Mouse (Mus musculus): Measurements from ENCODE around the gene Zswim4. TPM values are rescaled to one million over a fixed set of nuclear protein-coding genes. Genes with fewer than 3 reads are reported as not detected.

The Zswim4 gene
- polyA plus RNA-seq, 1 experiment: 0.44 TPM

GRCm38 (mm10) chr8:84197922-84198774, 38.7 kb downstream of the Zswim4 start:
- Histone ChIP-seq H3K27me3 (ENCODE audit: control insufficient read depth) (peaks cover 54% of the 10 kb centered on the region), H3K36me3 (ENCODE audit: control insufficient read depth) (no peaks in the 10 kb centered on the region), H3K4me3 (replicated peaks) (peak overlapping the region; percentile 62), H3K4me1 (ENCODE audit: control insufficient read depth) (peaks cover 63% of the 10 kb centered on the region), H3K9me3 (ENCODE audit: control insufficient read depth, low read length) (no peaks in the 10 kb centered on the region)
- TF ChIP-seq TAL1 (IDR thresholded peaks at IDR 0.05; ENCODE audit: low read length): no peak
- no peak for TF ChIP-seq GATA1 (IDR thresholded peaks at IDR 0.05; ENCODE audit: low read length)

- H3K4me3 ChIP-seq (replicated peaks): peak overlapping the region; percentile 62
- peaks cover 3% of the 10 kb centered on the region; the same call in 1 of the 2 replicates for H3K9me3 ChIP-seq (ENCODE audit: control insufficient read depth, low read length)
- no peaks in the 10 kb centered on the region for H3K36me3 ChIP-seq (ENCODE audit: control insufficient read depth)
- TF ChIP-seq TAL1 (IDR thresholded peaks at IDR 0.05; ENCODE audit: low read length): no peak
- TF ChIP-seq GATA1 (IDR thresholded peaks at IDR 0.05; ENCODE audit: low read length): no peak
- H3K4me1 ChIP-seq (ENCODE audit: control insufficient read depth): peaks cover 64% of the 10 kb centered on the region
- peaks cover 54% of the 10 kb centered on the region for H3K27me3 ChIP-seq (ENCODE audit: control insufficient read depth)
Measured at GRCm38 (mm10) chr8:84197141-84197921, 39.5 kb downstream of the Zswim4 start.

- no peak for TF ChIP-seq TAL1 (IDR thresholded peaks at IDR 0.05; ENCODE audit: low read length)
- TF ChIP-seq GATA1 (IDR thresholded peaks at IDR 0.05; ENCODE audit: low read length): no peak
Measured at GRCm38 (mm10) chr8:84194224-84194743, 42.6 kb downstream of the Zswim4 start.

GRCm38 (mm10) chr8:84193566-84193965, 43.3 kb downstream of the Zswim4 start:
- Histone ChIP-seq H3K4me1 (ENCODE audit: control insufficient read depth) (peaks cover 44% of the 10 kb centered on the region), H3K27me3 (ENCODE audit: control insufficient read depth) (peaks cover 31% of the 10 kb centered on the region), H3K9me3 (ENCODE audit: control insufficient read depth, low read length) (peaks cover 3% of the 10 kb centered on the region; the same call in 1 of the 2 replicates), H3K4me3 (replicated peaks) (no peak overlapping the region), H3K36me3 (ENCODE audit: control insufficient read depth) (no peaks in the 10 kb centered on the region)
- TF ChIP-seq TAL1 (IDR thresholded peaks at IDR 0.05; ENCODE audit: low read length) (no peak), GATA1 (IDR thresholded peaks at IDR 0.05; ENCODE audit: low read length) (no peak)

More at GRCm38 (mm10) chr8:84194224-84194743, 42.6 kb downstream of the Zswim4 start:
- Histone ChIP-seq H3K27me3 (ENCODE audit: control insufficient read depth) (peaks cover 29% of the 10 kb centered on the region), H3K9me3 (ENCODE audit: control insufficient read depth, low read length) (peaks cover 3% of the 10 kb centered on the region; the same call in 1 of the 2 replicates), H3K4me1 (ENCODE audit: control insufficient read depth) (peaks cover 48% of the 10 kb centered on the region), H3K4me3 (replicated peaks) (no peak overlapping the region), H3K36me3 (ENCODE audit: control insufficient read depth) (no peaks in the 10 kb centered on the region)

GRCm38 (mm10) chr8:84193161-84193560, 43.7 kb downstream of the Zswim4 start:
- Histone ChIP-seq H3K36me3 (ENCODE audit: control insufficient read depth) (no peaks in the 10 kb centered on the region), H3K27me3 (ENCODE audit: control insufficient read depth) (peaks cover 27% of the 10 kb centered on the region), H3K4me1 (ENCODE audit: control insufficient read depth) (peaks cover 40% of the 10 kb centered on the region), H3K9me3 (ENCODE audit: control insufficient read depth, low read length) (peaks cover 3% of the 10 kb centered on the region; the same call in 1 of the 2 replicates), H3K4me3 (replicated peaks) (no peak overlapping the region)
- TF ChIP-seq GATA1 (IDR thresholded peaks at IDR 0.05; ENCODE audit: low read length) (no peak), TAL1 (IDR thresholded peaks at IDR 0.05; ENCODE audit: low read length) (no peak)

GRCm38 (mm10) chr8:84192555-84192954, 44.3 kb downstream of the Zswim4 start:
- peaks cover 34% of the 10 kb centered on the region for H3K4me1 ChIP-seq (ENCODE audit: control insufficient read depth)
- no peaks in the 10 kb centered on the region for H3K36me3 ChIP-seq (ENCODE audit: control insufficient read depth)
- TF ChIP-seq TAL1 (IDR thresholded peaks at IDR 0.05; ENCODE audit: low read length) (no peak), GATA1 (IDR thresholded peaks at IDR 0.05; ENCODE audit: low read length) (no peak)
- peaks cover 21% of the 10 kb centered on the region for H3K27me3 ChIP-seq (ENCODE audit: control insufficient read depth)
- peak overlapping the region; percentile 64 for H3K4me3 ChIP-seq (replicated peaks)
- peaks cover 3% of the 10 kb centered on the region; the same call in 1 of the 2 replicates for H3K9me3 ChIP-seq (ENCODE audit: control insufficient read depth, low read length)

GRCm38 (mm10) chr8:84192023-84192422, 44.8 kb downstream of the Zswim4 start:
- Histone ChIP-seq H3K27me3 (ENCODE audit: control insufficient read depth) (peaks cover 17% of the 10 kb centered on the region), H3K36me3 (ENCODE audit: control insufficient read depth) (no peaks in the 10 kb centered on the region), H3K4me3 (replicated peaks) (peak overlapping the region; percentile 64), H3K4me1 (ENCODE audit: control insufficient read depth) (peaks cover 35% of the 10 kb centered on the region), H3K9me3 (ENCODE audit: control insufficient read depth, low read length) (peaks cover 3% of the 10 kb centered on the region; the same call in 1 of the 2 replicates)
- no peak for TF ChIP-seq TAL1 (IDR thresholded peaks at IDR 0.05; ENCODE audit: low read length)
- no peak for TF ChIP-seq GATA1 (IDR thresholded peaks at IDR 0.05; ENCODE audit: low read length)

- Histone ChIP-seq H3K9me3 (ENCODE audit: control insufficient read depth, low read length) (peaks cover 3% of the 10 kb centered on the region; the same call in 1 of the 2 replicates), H3K27me3 (ENCODE audit: control insufficient read depth) (peaks cover 20% of the 10 kb centered on the region), H3K36me3 (ENCODE audit: control insufficient read depth) (no peaks in the 10 kb centered on the region), H3K4me3 (replicated peaks) (no peak overlapping the region), H3K4me1 (ENCODE audit: control insufficient read depth) (peaks cover 43% of the 10 kb centered on the region)
- TF ChIP-seq GATA1 (IDR thresholded peaks at IDR 0.05; ENCODE audit: low read length) (no peak), TAL1 (IDR thresholded peaks at IDR 0.05; ENCODE audit: low read length) (no peak)
Measured at GRCm38 (mm10) chr8:84190191-84190867, 46.5 kb downstream of the Zswim4 start.

Measured in erythroblast, embryonic 14.5 days (primary cell).